18 mouse cellular contexts compared by ENCODE assay signal in the genomic region with DNA sequence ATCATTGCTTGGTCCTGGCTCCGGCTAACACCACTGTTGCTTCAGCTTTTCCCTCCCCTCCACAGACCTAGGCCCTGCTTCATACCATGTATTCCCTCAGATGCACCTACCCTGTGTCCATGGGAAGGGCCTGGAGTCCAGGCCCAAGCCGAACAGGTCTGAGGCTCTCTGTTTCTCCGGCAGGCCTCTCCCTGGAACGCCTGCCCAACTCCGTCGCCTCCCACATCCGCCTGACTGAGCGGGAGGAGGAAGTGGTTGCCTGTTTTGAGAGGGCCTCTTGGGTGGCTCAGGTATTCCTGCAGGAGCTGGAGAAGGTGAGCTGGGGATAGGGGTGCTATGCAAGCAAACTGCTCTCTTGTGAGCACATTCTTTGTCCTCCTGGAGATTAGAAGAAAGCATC. TPM values are rescaled to one million over a fixed set of nuclear protein-coding genes. Genes with fewer than 3 reads are reported as not detected.
DNase-seq lines count a peak whose midpoint lies in the region; ATAC-seq lines count a peak whose summit lies in the region.
"Had no signal": no experiment of that assay in that cellular context is flagged by ENCODE, and none has a peak within 500 bp of the region (broad histone marks: within the 10 kb centered on the region; RNA-seq: fewer than 3 reads in every experiment).

No protein-coding gene starts in this region.

- WGBS in embryonic facial prominence, embryonic 14.5 days: 78% methylated on average over 8 of the region's 8 CpGs
- WGBS in embryonic facial prominence, embryonic 10.5 days: 78% methylated on average over 8 of the region's 8 CpGs
- WGBS in lung, embryonic 16.5 days: 55% methylated on average over 8 of the region's 8 CpGs
- 62% methylated on average over 8 of the region's 8 CpGs for WGBS in stomach, embryonic 16.5 days
- 84% methylated on average over 8 of the region's 8 CpGs for WGBS in midbrain, embryonic 15.5 days

- no peak overlapping the region for H3K9ac ChIP-seq in embryonic facial prominence, embryonic 14.5 days (ENCODE audit: low read depth, low read length)
- H3K9ac ChIP-seq in lung, embryonic 16.5 days (ENCODE audit: low read length): peak overlapping the region; percentile 54
- peak overlapping the region; percentile 54 for H3K9ac ChIP-seq in stomach, embryonic 16.5 days (ENCODE audit: low read length)
- H3K9ac ChIP-seq in midbrain, embryonic 15.5 days: no peak overlapping the region
- H3K9ac ChIP-seq: embryonic facial prominence, embryonic 12.5 days; forebrain, embryonic 15.5 days; limb, embryonic 12.5 days had no signal

- H3K4me2 ChIP-seq in embryonic facial prominence, embryonic 14.5 days (ENCODE audit: low read depth, low read length): no peak overlapping the region
- peak overlapping the region; percentile 44 for H3K4me2 ChIP-seq in lung, embryonic 16.5 days (ENCODE audit: low read depth, low read length)
- peak overlapping the region; percentile 30 for H3K4me2 ChIP-seq in stomach, embryonic 16.5 days (ENCODE audit: low read depth, low read length)
- H3K4me2 ChIP-seq in midbrain, embryonic 15.5 days: no peak overlapping the region
- H3K4me2 ChIP-seq: embryonic facial prominence, embryonic 12.5 days; forebrain, embryonic 15.5 days; limb, embryonic 12.5 days had no signal

- H3K27ac ChIP-seq in embryonic facial prominence, embryonic 14.5 days (replicated peaks; ENCODE audit: low read depth, low read length): no peak overlapping the region
- no peak overlapping the region for H3K27ac ChIP-seq in embryonic facial prominence, embryonic 10.5 days (replicated peaks)
- H3K27ac ChIP-seq in lung, embryonic 16.5 days (ENCODE audit: low read length): peak overlapping the region; percentile 73
- peak overlapping the region; percentile 77 for H3K27ac ChIP-seq in stomach, embryonic 16.5 days (ENCODE audit: low read length)
- no peak overlapping the region for H3K27ac ChIP-seq in midbrain, embryonic 15.5 days
- H3K27ac ChIP-seq: embryonic facial prominence, embryonic 12.5 days; forebrain, embryonic 15.5 days; limb, embryonic 12.5 days had no signal

- peak; percentile 23; the same call in 1 of the 2 replicates for ATAC-seq in embryonic facial prominence, embryonic 14.5 days (ENCODE audit: low read depth)
- peak; percentile 64 for ATAC-seq in lung, embryonic 16.5 days (ENCODE audit: low read depth)
- peak; percentile 34; the same call in 1 of the 2 replicates for ATAC-seq in stomach, embryonic 16.5 days (ENCODE audit: insufficient read depth, low FRiP score)
- no peak for ATAC-seq in midbrain, embryonic 15.5 days (replicated peaks)
- ATAC-seq: forebrain, embryonic 15.5 days; midbrain, embryonic 16.5 days had no signal

- no peaks in the 10 kb centered on the region for H3K36me3 ChIP-seq in embryonic facial prominence, embryonic 14.5 days (ENCODE audit: control insufficient read depth, insufficient read depth, low read length)
- no peaks in the 10 kb centered on the region for H3K36me3 ChIP-seq in embryonic facial prominence, embryonic 10.5 days (replicated peaks)
- H3K36me3 ChIP-seq in lung, embryonic 16.5 days (ENCODE audit: control insufficient read depth, insufficient read depth, low read length): no peaks in the 10 kb centered on the region
- H3K36me3 ChIP-seq in stomach, embryonic 16.5 days (ENCODE audit: control insufficient read depth, insufficient read depth, low read length): no peaks in the 10 kb centered on the region
- H3K36me3 ChIP-seq in midbrain, embryonic 15.5 days (replicated peaks): no peaks in the 10 kb centered on the region
- H3K36me3 ChIP-seq: embryonic facial prominence, embryonic 12.5 days; forebrain, embryonic 15.5 days; limb, embryonic 12.5 days had no signal

- DNase-seq in embryonic facial prominence, embryonic 14.5 days (ENCODE audit: low spot score): no peak
- no peak for DNase-seq in embryonic facial prominence, embryonic 10.5 days (ENCODE audit: low spot score)
- peak; percentile 36 for DNase-seq in thymus, postnatal 14 days
- no peak for DNase-seq in thymus, postnatal 10 days (ENCODE audit: low spot score in 2 of 2)
- no peak for DNase-seq in MN1 (ENCODE audit: low spot score)
- DNase-seq: adrenal gland, postnatal 36 days; cerebellum, adult 2 months; gastrocnemius, postnatal 36 days; heart, postnatal 14 days; layer of hippocampus, postnatal 36 days; right cerebral cortex, postnatal 4 days had no signal

- H3K4me3 ChIP-seq in embryonic facial prominence, embryonic 14.5 days (ENCODE audit: low read depth, low read length): no peak overlapping the region
- H3K4me3 ChIP-seq in embryonic facial prominence, embryonic 10.5 days: no peak overlapping the region
- peak overlapping the region; percentile 21 for H3K4me3 ChIP-seq in lung, embryonic 16.5 days (ENCODE audit: low read length)
- H3K4me3 ChIP-seq in stomach, embryonic 16.5 days (replicated peaks; ENCODE audit: low read length): 0 out of 2 replicates have a peak overlapping the region, but pooled peaks have one; percentile 3
- H3K4me3 ChIP-seq in midbrain, embryonic 15.5 days: no peak overlapping the region
- H3K4me3 ChIP-seq: embryonic facial prominence, embryonic 12.5 days; forebrain, embryonic 15.5 days; limb, embryonic 12.5 days had no signal

- H3K27me3 ChIP-seq in embryonic facial prominence, embryonic 14.5 days (replicated peaks; ENCODE audit: control insufficient read depth, insufficient read depth, low read length): no peaks in the 10 kb centered on the region
- H3K27me3 ChIP-seq in embryonic facial prominence, embryonic 10.5 days (replicated peaks; ENCODE audit: low read depth, poor library complexity, severe bottlenecking): no peaks in the 10 kb centered on the region
- H3K27me3 ChIP-seq in lung, embryonic 16.5 days (ENCODE audit: control insufficient read depth, insufficient read depth, low read depth, low read length): no peaks in the 10 kb centered on the region
- H3K27me3 ChIP-seq in stomach, embryonic 16.5 days (ENCODE audit: control insufficient read depth, insufficient read depth, low read length): no peaks in the 10 kb centered on the region
- H3K27me3 ChIP-seq in midbrain, embryonic 15.5 days (replicated peaks): no peaks in the 10 kb centered on the region
- H3K27me3 ChIP-seq: embryonic facial prominence, embryonic 12.5 days; forebrain, embryonic 15.5 days; limb, embryonic 12.5 days had no signal

- no peaks in the 10 kb centered on the region for H3K9me3 ChIP-seq in embryonic facial prominence, embryonic 14.5 days (ENCODE audit: control insufficient read depth, low read length)
- no peaks in the 10 kb centered on the region for H3K9me3 ChIP-seq in embryonic facial prominence, embryonic 10.5 days
- no peaks in the 10 kb centered on the region for H3K9me3 ChIP-seq in lung, embryonic 16.5 days (ENCODE audit: control insufficient read depth, low read length)
- no peaks in the 10 kb centered on the region for H3K9me3 ChIP-seq in stomach, embryonic 16.5 days (replicated peaks; ENCODE audit: control insufficient read depth, low read length)
- H3K9me3 ChIP-seq in midbrain, embryonic 15.5 days: no peaks in the 10 kb centered on the region
- H3K9me3 ChIP-seq: embryonic facial prominence, embryonic 12.5 days; forebrain, embryonic 15.5 days; limb, embryonic 12.5 days had no signal

- H3K4me1 ChIP-seq in embryonic facial prominence, embryonic 14.5 days (ENCODE audit: control insufficient read depth, insufficient read depth, low read length): no peaks in the 10 kb centered on the region
- peaks cover under 1% of the 10 kb centered on the region; the same call in 1 of the 2 replicates for H3K4me1 ChIP-seq in embryonic facial prominence, embryonic 10.5 days
- H3K4me1 ChIP-seq in lung, embryonic 16.5 days (replicated peaks; ENCODE audit: control insufficient read depth, insufficient read depth, low read length): peaks cover 9% of the 10 kb centered on the region
- peaks cover 14% of the 10 kb centered on the region for H3K4me1 ChIP-seq in stomach, embryonic 16.5 days (ENCODE audit: control insufficient read depth, insufficient read depth, low read length)
- no peaks in the 10 kb centered on the region for H3K4me1 ChIP-seq in midbrain, embryonic 15.5 days
- H3K4me1 ChIP-seq: embryonic facial prominence, embryonic 12.5 days; forebrain, embryonic 15.5 days; limb, embryonic 12.5 days had no signal

RNA-seq across cellular contexts. Expression of gene Ttc7, which starts 24.1 kb away (rescaled TPM):
- polyA plus RNA-seq in embryonic facial prominence, embryonic 14.5 days (2014; fragmentation: Nextera tagmentation; extraction: Ambion mirVana): 9.6 and 10.2 TPM in 2 replicates
- 3.6 and 4.0 TPM in 2 replicates for polyA plus RNA-seq in embryonic facial prominence, embryonic 10.5 days (2016; fragmentation: Nextera tagmentation; extraction: Ambion mirVana)
- polyA plus RNA-seq in lung, embryonic 16.5 days (2015; fragmentation: Nextera tagmentation; extraction: Ambion mirVana): 6.1 and 6.4 TPM in 2 replicates
- 10.7 and 11.1 TPM in 2 replicates for polyA plus RNA-seq in stomach, embryonic 16.5 days (2015; fragmentation: Nextera tagmentation; extraction: Ambion mirVana)
- 4.9 TPM in 2 replicates for polyA plus RNA-seq in midbrain, embryonic 15.5 days (2015; fragmentation: Nextera tagmentation; extraction: Ambion mirVana)

RNA-seq across cellular contexts. Expression of gene Mcfd2, which starts 41.0 kb away (rescaled TPM):
- 113 TPM in 2 replicates for polyA plus RNA-seq in embryonic facial prominence, embryonic 14.5 days (2014; fragmentation: Nextera tagmentation; extraction: Ambion mirVana)
- 75.2 and 81.8 TPM in 2 replicates for polyA plus RNA-seq in embryonic facial prominence, embryonic 10.5 days (2016; fragmentation: Nextera tagmentation; extraction: Ambion mirVana)
- polyA plus RNA-seq in lung, embryonic 16.5 days (2015; fragmentation: Nextera tagmentation; extraction: Ambion mirVana): 113 and 118 TPM in 2 replicates
- 132 and 136 TPM in 2 replicates for polyA plus RNA-seq in stomach, embryonic 16.5 days (2015; fragmentation: Nextera tagmentation; extraction: Ambion mirVana)
- polyA plus RNA-seq in midbrain, embryonic 15.5 days (2015; fragmentation: Nextera tagmentation; extraction: Ambion mirVana): 48.4 and 52.2 TPM in 2 replicates

Comparison
In these comparisons a context has a peak if more than half of its experiments do, and no peak if none do; other contexts are left out.
1. H3K27ac ChIP-seq: peak in lung, embryonic 16.5 days (single experiment) and stomach, embryonic 16.5 days (single experiment); none in embryonic facial prominence, embryonic 14.5 days (single experiment), embryonic facial prominence, embryonic 10.5 days (single experiment) and midbrain, embryonic 15.5 days (single experiment).
2. H3K4me2 ChIP-seq: peak in lung, embryonic 16.5 days (single experiment) and stomach, embryonic 16.5 days (single experiment); none in embryonic facial prominence, embryonic 14.5 days (single experiment) and midbrain, embryonic 15.5 days (single experiment).
3. H3K4me3 ChIP-seq: peak in lung, embryonic 16.5 days (single experiment) and stomach, embryonic 16.5 days (single experiment); none in embryonic facial prominence, embryonic 14.5 days (single experiment), embryonic facial prominence, embryonic 10.5 days (single experiment) and midbrain, embryonic 15.5 days (single experiment).
4. H3K9ac ChIP-seq: peak in lung, embryonic 16.5 days (single experiment) and stomach, embryonic 16.5 days (single experiment); none in embryonic facial prominence, embryonic 14.5 days (single experiment) and midbrain, embryonic 15.5 days (single experiment).